Mouse (Mus musculus) megakaryocyte, adult 5-6 weeks (primary cell): Measurements from ENCODE around the gene Adcy5. TPM values are rescaled to one million over a fixed set of nuclear protein-coding genes. Genes with fewer than 3 reads are reported as not detected.

ENCODE experiments used
- ATAC-seq: 2 replicates; pipeline ENCODE4 v1.8.0; 2016; ENCODE audit warnings: mild to moderate bottlenecking, inconsistent platforms; ENCODE audit not compliant: poor library complexity, severe bottlenecking
- total RNA-seq, 2 experiments: library from RNA; stranded (forward) in 1 of 2; stranded (reverse) in 1 of 2; fragments of 153-499, 151-499 nt in 1 of 2; fragments of 221-1000, 200-1000 nt in 1 of 2; gene quantifications; 2 replicates each; pipeline versions ENCODE4 v1.2.3 to v1.2.4; 2015 to 2017

The Adcy5 gene
- total RNA-seq, 2 experiments from 2014 or later = not detected

GRCm38 (mm10) chr16:35308486-35309143 is 153.9 kb downstream of the Adcy5 start:
- no peak for ATAC-seq

GRCm38 (mm10) chr16:35309634-35310033 is 155.0 kb downstream of the Adcy5 start:
- ATAC-seq = no peak

- ATAC-seq = no peak
Measured at GRCm38 (mm10) chr16:35310551-35311110, 156.0 kb downstream of the Adcy5 start.

GRCm38 (mm10) chr16:35311586-35311985 is 156.9 kb downstream of the Adcy5 start:
- no peak for ATAC-seq

- no peak for ATAC-seq
Measured at GRCm38 (mm10) chr16:35315496-35315895, 160.8 kb downstream of the Adcy5 start.

- no peak for ATAC-seq
Measured at GRCm38 (mm10) chr16:35316856-35317264, 162.2 kb downstream of the Adcy5 start.

GRCm38 (mm10) chr16:35317460-35317859 is 162.8 kb downstream of the Adcy5 start:
- no peak for ATAC-seq

- no peak for ATAC-seq
Measured at GRCm38 (mm10) chr16:35318397-35318796, 163.7 kb downstream of the Adcy5 start.

GRCm38 (mm10) chr16:35319335-35319734 is 164.7 kb downstream of the Adcy5 start:
- no peak for ATAC-seq

GRCm38 (mm10) chr16:35319773-35320172 is 165.1 kb downstream of the Adcy5 start:
- ATAC-seq = no peak

GRCm38 (mm10) chr16:35330451-35330850 is 175.8 kb downstream of the Adcy5 start:
- ATAC-seq = no peak

Other genes with a start within 250 kb of the Adcy5 start
- gene Hacd2, start 132.4 kb upstream of the Adcy5 start, total RNA-seq (2015) = 60.5 and 61.3 TPM in 2 replicates
- 7.6 and 12.4 TPM in 2 replicates for gene Hacd2, start 132.4 kb upstream of the Adcy5 start, total RNA-seq (2017)
- 5.2 and 10.6 TPM in 2 replicates for gene Sec22a, start 209.0 kb downstream of the Adcy5 start, total RNA-seq (2015)
- 6.1 and 7.8 TPM in 2 replicates for gene Sec22a, start 209.0 kb downstream of the Adcy5 start, total RNA-seq (2017)